Mouse (Mus musculus) midbrain, embryonic 13.5 days (tissue): ENCODE measurements around the gene Col19a1. TPM values are rescaled to one million over a fixed set of nuclear protein-coding genes. Genes with fewer than 3 reads are reported as not detected.

Experiments used
- polyA plus RNA-seq: library from polyadenylated mRNA; unstranded; fragments of >200 nt; fragmentation: Nextera tagmentation; extraction: Ambion mirVana; gene quantifications from 2 replicates; pipeline ENCODE4 v1.2.1, GENCODE M21; 2015

The Col19a1 gene
- polyA plus RNA-seq, 1 experiment from 2014 or later: 0.86 TPM

Other genes starting within 250 kb of the Col19a1 start
- 37.1 and 38.7 TPM in 2 replicates for gene Lmbrd1, start 91.2 kb upstream of the Col19a1 start, polyA plus RNA-seq